Mouse (Mus musculus) CD4-positive helper T cell, adult 2 months (primary cell): Measurements from ENCODE around the gene Mfap4.

Experiments
- DNase-seq: peaks from one replicate; pipeline ENCODE4 v3.0.0-alpha.2; 2012; ENCODE audit warnings: low read depth, missing footprints, low spot score

Gene Mfap4

GRCm38 (mm10) chr11:61484613-61485540 is at the start of gene Mfap4:
TSS of gene Mfap4 (plus strand) at chr11:61485431.
- DNase-seq: no peak

GRCm38 (mm10) chr11:61436298-61436697 is 48.9 kb upstream of the Mfap4 start:
- no peak for DNase-seq

DNA sequence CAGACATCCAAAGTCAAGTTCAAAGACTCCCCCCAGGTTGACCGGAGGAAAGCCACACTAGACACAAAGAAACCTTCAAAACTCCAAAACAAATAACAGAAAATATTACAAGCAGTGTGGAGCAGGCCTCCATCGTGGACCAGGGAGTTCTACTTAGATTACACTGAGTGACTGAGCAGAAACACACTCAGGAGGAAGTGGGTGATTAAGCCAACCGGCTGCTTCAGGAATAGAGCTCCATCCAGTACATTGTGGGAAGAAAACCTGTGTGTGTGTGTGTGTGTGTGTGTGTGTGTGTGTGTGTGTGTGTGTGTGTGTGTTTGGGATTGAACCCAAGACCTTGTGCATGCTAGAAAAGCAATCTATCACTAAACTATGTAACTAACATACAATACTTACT is 46.1 kb upstream of the Mfap4 start:
- DNase-seq: no peak

GRCm38 (mm10) chr11:61440416-61440815 is 44.8 kb upstream of the Mfap4 start:
- no peak for DNase-seq

- DNase-seq: no peak
Observed at GRCm38 (mm10) chr11:61441670-61442069, 43.6 kb upstream of the Mfap4 start.

- no peak for DNase-seq
Observed at GRCm38 (mm10) chr11:61443807-61444206, 41.4 kb upstream of the Mfap4 start.

DNA sequence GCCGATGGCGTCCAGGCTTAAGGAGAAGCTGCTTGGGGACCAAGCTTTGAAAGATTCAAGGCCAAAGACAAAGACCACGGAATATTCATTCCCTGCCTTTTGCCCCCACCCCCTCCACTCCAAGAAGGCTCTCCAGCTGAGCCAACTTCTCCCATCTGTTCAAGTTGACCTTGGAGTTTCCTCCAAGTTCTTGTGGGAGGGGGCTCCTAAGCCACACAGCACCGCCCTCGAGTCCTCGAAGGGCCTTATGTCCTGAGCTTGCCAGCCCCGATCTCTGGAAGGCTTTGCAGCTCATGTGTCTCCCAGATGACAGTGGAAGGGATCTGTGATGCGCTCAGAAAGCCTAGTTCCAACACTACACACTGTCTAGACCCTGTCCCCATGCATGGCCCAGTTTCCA is 37.9 kb upstream of the Mfap4 start:
- DNase-seq: no peak

DNA sequence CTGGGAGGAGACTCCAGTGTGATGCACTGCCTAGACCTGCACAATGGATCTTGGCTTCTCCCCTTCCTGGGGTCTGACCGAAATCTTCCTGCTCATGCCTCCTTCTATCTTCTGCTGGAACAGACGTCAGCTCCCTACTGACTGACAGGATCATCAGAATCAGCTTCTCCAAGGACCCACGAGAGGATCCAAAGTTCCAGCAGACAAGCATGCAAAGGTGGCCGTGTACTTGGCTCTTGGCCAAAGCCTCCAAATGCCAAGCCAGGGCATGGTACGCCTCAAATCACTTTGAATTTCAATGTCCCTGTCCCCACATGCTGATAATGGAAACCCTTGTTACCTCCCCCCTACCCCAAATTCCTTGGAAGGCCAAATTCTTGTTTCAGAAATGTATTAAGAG is 37.2 kb upstream of the Mfap4 start:
- no peak for DNase-seq

GRCm38 (mm10) chr11:61448599-61449225 is 36.5 kb upstream of the Mfap4 start:
- DNase-seq: no peak

GRCm38 (mm10) chr11:61449499-61450292 is 35.5 kb upstream of the Mfap4 start:
- no peak for DNase-seq

- no peak for DNase-seq
Observed at GRCm38 (mm10) chr11:61464071-61464470, 21.2 kb upstream of the Mfap4 start.

DNA sequence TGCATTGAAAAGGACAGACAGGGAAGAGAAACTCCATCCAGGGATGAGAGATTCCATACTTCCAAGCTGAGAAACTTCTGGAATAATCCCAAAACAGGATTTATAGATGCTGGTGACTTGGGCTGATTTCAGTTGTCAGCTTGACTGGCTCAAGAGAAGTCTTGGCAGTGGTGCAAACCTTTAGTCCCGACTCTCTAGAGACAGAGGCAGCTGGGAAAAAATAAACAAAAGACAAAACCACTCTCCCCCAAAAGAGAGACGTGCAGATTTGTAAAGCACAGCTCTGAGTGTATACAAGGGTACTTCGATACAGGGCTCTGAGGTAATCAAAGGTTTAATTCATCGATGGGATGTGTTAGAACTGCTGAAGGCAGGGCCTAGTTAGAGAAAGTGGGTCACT is 19.8 kb upstream of the Mfap4 start:
- no peak for DNase-seq

GRCm38 (mm10) chr11:61468534-61468933 is 16.7 kb upstream of the Mfap4 start:
- no peak for DNase-seq

GRCm38 (mm10) chr11:61469317-61469917 is 15.8 kb upstream of the Mfap4 start:
- DNase-seq: no peak

GRCm38 (mm10) chr11:61470880-61471279 is 14.4 kb upstream of the Mfap4 start:
- no peak for DNase-seq

GRCm38 (mm10) chr11:61473630-61474029 is 11.6 kb upstream of the Mfap4 start:
- DNase-seq: no peak

DNA sequence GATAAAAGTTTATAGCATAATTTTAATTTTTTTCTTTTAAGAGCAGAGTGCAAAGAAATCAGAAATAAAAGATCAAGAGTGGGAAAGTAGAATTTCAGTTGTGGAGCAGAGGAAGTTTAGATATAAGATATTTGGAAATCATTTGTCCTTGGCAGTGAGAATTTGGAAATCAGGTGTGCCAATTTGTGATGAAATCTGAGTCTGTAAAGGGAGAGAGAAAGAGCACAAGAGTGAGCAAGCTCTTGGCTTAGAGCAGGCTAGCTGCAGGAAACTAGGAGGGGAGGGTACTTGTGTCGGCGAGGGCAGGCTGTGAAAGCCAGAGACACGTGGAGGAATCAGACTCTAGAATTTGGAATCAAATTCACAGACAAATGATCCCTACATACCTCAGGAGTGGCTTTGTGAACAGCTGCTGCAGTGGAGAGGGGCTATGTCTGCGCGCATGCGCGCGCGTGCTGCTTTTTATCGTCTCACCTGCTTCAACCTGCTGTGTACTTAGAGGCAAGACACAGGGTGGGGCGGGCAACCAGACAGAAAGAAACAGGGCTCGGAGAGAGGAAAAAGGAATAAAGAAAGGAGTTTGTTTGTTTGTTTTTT is 8.3 kb upstream of the Mfap4 start:
- no peak for DNase-seq

- DNase-seq: no peak
Observed at GRCm38 (mm10) chr11:61477566-61478508, 7.4 kb upstream of the Mfap4 start.

DNA sequence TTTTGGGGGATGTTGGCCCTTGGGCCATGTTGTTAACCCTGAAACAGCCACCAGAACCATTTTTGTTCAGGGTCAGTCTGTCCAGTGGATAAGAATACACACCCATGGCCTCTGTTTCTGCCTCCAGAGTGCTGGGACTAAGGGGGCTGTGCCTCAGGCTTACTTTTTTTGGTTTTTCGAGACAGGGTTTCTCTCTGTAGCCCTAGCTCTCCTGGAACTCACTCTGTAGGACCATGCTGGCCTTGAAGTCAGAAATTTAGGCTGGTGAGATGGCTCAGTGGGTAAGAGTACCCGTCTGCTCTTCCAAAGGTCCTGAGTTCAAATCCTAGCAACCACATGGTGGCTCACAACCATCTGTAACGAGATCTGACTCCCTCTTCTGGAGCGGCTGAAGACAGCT is 6.4 kb upstream of the Mfap4 start:
- no peak for DNase-seq
